Mouse (Mus musculus) limb, embryonic 14.5 days (tissue): Measurements from ENCODE around the gene Raver2. TPM values are rescaled to one million over a fixed set of nuclear protein-coding genes. Genes with fewer than 3 reads are reported as not detected.
A peak's percentile ranks its signal among the peaks of the same experiment; 100 is the strongest.

Source experiments
- ATAC-seq: fragments of 200-750 bp; cut with Nextera tagmentation; 2 replicates; pipeline ENCODE4 v1.8.0; 2017; ENCODE audit warnings: low read depth, moderate number of reproducible peaks, moderate TSS enrichment; ENCODE audit not compliant: low FRiP score
- DNase-seq: peaks from one replicate; pipeline ENCODE4 v3.0.0-alpha.2; 2015; ENCODE audit warnings: low spot score
- H3K27ac ChIP-seq: fragments of 300-500 bp; sonication (generic); replicated peaks from 2 replicates; pipeline ENCODE4 v1.5.1; 2014; ENCODE audit warnings: low read depth, mild to moderate bottlenecking, low read length, moderate library complexity, mixed read lengths
- H3K27me3 ChIP-seq: fragments of 300-500 bp; sonication (generic); 2 replicates; pipeline ENCODE4 v1.6.1; 2014; ENCODE audit warnings: low read length, mixed read lengths; ENCODE audit not compliant: control insufficient read depth, insufficient read depth
- H3K36me3 ChIP-seq: fragments of 300-500 bp; sonication (generic); 2 replicates; pipeline ENCODE4 v1.6.1; 2014; ENCODE audit warnings: mild to moderate bottlenecking, low read length, moderate library complexity, mixed read lengths; ENCODE audit not compliant: control insufficient read depth, insufficient read depth
- H3K4me1 ChIP-seq: fragments of 300-500 bp; sonication (generic); 2 replicates; pipeline ENCODE4 v1.6.1; 2014; ENCODE audit warnings: antibody characterized with exemption, low read length, mixed read lengths; ENCODE audit not compliant: control insufficient read depth, insufficient read depth
- H3K4me2 ChIP-seq: fragments of 300-500 bp; sonication (generic); replicated peaks from 2 replicates; pipeline ENCODE4 v1.6.1; 2014; ENCODE audit warnings: low read depth, mild to moderate bottlenecking, low read length, moderate library complexity; ENCODE audit not compliant: severe bottlenecking
- H3K4me3 ChIP-seq: fragments of 300-500 bp; sonication (generic); replicated peaks from 2 replicates; pipeline ENCODE4 v1.5.1; 2014; ENCODE audit warnings: low read length
- H3K9ac ChIP-seq: fragments of 300-500 bp; sonication (generic); 2 replicates; pipeline ENCODE4 v1.6.1; 2014; ENCODE audit warnings: mild to moderate bottlenecking, low read depth, low read length, moderate library complexity; ENCODE audit not compliant: severe bottlenecking
- H3K9me3 ChIP-seq: fragments of 300-500 bp; sonication (generic); 2 replicates; pipeline ENCODE4 v1.6.1; 2016; ENCODE audit warnings: low read length; ENCODE audit not compliant: control insufficient read depth
- POLR2A ChIP-seq: fragments of 200-500 bp; IDR thresholded peaks from 2 replicates; pipeline ENCODE4 v1.8.0; 2012; ENCODE audit warnings: inconsistent platforms, mild to moderate bottlenecking, moderate library complexity, borderline replicate concordance; ENCODE audit not compliant: insufficient read depth, insufficient read length; ENCODE audit errors: extremely low read depth
- WGBS: fragments of 180-500 bp; shearing (Covaris S2); extraction: QIAGEN DNeasy Blood & Tissue Kit; methylation state at CpG from one replicate; pipeline ENCODE4 v1.1.7; 2014; 5-methylcytosine and 5-hydroxymethylcytosine counted together
- polyA plus RNA-seq, 2 experiments: library from polyadenylated mRNA; depleted of rRNA in 1 of 2; stranded (reverse) in 1 of 2; unstranded in 1 of 2; fragments of >200 nt; fragmentation: Nextera tagmentation in 1 of 2; extraction: Ambion mirVana in 1 of 2; gene quantifications; 2 replicates each; pipeline versions ENCODE4 v1.2.1 to v1.2.3; 2012 to 2014

Raver2 gene
- polyA plus RNA-seq, 2 experiments, result 16.5 to 23.8 TPM

DNA sequence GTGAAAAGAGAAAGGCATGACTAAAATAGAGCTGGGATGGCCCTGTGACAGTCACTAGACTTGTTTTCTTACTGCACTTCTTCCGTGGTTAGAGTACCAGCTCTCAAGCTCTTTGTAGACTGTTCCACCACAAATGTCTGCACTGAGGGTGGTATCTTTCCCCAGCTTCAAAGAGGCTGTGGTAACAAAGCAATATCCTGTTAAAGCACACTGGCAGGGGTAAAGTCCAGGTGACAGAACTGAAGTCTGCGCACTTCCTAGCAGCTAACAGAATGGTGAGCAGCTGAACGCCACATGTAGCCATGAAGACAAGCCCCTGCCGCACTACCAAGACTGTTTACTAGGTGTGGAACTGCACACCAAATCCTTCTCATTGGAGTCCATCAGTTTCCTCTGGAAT lies 118.6 kb downstream of the Raver2 start:
- TF ChIP-seq POLR2A, result no peak
- ATAC-seq, result no peak
- WGBS, result 58% methylated on average over 4 of the region's 4 CpGs

DNA sequence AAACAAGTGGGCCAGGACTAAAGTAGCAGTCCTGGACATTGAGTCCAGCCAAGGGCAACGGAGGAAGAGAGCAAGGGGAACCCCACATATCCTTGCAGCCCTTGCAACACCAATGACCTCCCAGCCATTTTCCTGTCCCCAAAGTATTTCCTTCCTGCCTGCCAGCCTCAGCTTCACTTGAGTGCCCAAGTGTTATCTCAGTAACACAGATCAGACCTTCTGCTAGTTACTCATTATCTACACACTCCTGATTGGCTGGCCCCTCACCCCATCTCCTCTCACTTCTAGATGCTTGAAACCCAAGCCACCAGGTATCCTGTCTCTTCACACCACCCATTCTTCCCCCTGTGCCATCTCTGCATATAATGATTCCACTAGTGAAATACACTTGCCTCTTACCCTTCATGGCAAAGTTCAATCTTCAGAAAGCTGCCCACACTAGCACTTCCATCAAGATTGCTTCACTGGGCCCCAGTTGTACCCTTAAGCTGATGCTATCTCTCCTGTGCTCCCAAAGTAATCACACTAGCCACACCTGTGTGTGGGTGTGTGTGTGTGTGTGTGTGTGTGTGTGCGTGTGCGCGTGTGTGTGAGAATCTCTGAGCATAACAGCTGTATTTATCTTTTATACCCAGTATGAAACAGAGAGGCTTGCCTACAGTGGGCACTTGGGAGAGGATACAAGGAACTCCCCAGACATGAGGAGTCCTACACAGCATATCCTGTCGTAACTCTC lies 123.6 kb downstream of the Raver2 start:
- ATAC-seq (no peak), DNase-seq (no peak)
- no peak overlapping the region for H3K4me2 ChIP-seq
- no peak overlapping the region for H3K27ac ChIP-seq
- H3K27me3 ChIP-seq, result no peaks in the 10 kb centered on the region
- H3K4me3 ChIP-seq, result no peak overlapping the region
- WGBS, result 90% methylated on average over 5 of the region's 5 CpGs
- no peaks in the 10 kb centered on the region for H3K4me1 ChIP-seq
- no peak overlapping the region for H3K9ac ChIP-seq
- peaks cover 27% of the 10 kb centered on the region for H3K36me3 ChIP-seq
- TF ChIP-seq POLR2A, result no peak
- no peaks in the 10 kb centered on the region for H3K9me3 ChIP-seq

More for the DNA sequence above, 118.6 kb downstream of the Raver2 start:
- no peak overlapping the region for H3K9ac ChIP-seq
- H3K9me3 ChIP-seq, result no peaks in the 10 kb centered on the region
- H3K27ac ChIP-seq, result no peak overlapping the region
- H3K27me3 ChIP-seq, result no peaks in the 10 kb centered on the region
- H3K36me3 ChIP-seq, result peaks cover 53% of the 10 kb centered on the region
- no peaks in the 10 kb centered on the region for H3K4me1 ChIP-seq
- no peak overlapping the region for H3K4me3 ChIP-seq
- no peak for DNase-seq
- H3K4me2 ChIP-seq, result no peak overlapping the region

DNA sequence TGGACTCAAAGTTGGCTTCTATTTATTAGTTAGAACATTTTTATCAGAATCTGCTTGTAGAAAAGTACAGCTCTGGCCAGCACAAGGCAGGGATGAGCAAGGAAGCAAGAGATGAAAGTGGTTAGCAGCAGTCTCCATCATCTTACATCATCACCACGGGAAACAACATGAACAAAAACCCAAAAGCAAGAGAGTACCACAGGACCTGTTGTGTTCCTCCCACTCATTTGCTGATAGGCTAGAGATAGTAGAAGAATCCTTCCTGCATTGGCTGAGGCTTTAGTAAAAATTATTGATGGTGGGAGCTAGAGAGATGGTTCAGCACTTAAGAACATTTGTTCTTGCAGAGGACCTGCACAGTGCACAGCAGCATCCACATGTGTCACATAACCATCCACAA lies 125.4 kb downstream of the Raver2 start:
- Histone ChIP-seq H3K9me3 (no peaks in the 10 kb centered on the region), H3K4me1 (no peaks in the 10 kb centered on the region), H3K4me3 (no peak overlapping the region), H3K36me3 (peaks cover 16% of the 10 kb centered on the region), H3K27ac (no peak overlapping the region), H3K27me3 (no peaks in the 10 kb centered on the region), H3K4me2 (no peak overlapping the region), H3K9ac (no peak overlapping the region)
- no peak for ATAC-seq
- no peak for TF ChIP-seq POLR2A
- no peak for DNase-seq
- WGBS, result 88% methylated on average over 1 of the region's 1 CpGs

DNA sequence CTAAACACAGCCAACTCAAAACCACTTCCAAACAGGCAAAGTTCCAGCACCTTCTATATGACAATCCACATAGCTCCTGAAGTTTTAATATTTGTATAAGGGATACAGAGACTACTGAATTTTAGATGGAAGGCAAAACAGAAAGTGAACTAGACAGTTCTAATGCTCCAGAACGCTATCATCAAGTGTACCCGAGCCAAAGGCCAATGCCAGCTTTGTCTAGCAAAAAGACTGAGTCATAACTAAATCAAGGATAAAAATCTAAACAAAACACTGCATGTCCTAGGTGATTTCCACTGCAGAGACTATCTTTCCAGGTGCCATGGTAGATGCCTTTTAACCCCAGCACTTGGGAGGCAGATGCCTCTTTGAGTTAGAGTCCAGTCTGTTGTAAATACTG lies 127.6 kb downstream of the Raver2 start:
- no peak for TF ChIP-seq POLR2A
- WGBS, result 85% methylated on average over 2 of the region's 2 CpGs
- no peak overlapping the region for H3K4me3 ChIP-seq
- H3K27me3 ChIP-seq, result no peaks in the 10 kb centered on the region
- H3K27ac ChIP-seq, result no peak overlapping the region
- DNase-seq (no peak), ATAC-seq (no peak)
- no peak overlapping the region for H3K4me2 ChIP-seq
- H3K36me3 ChIP-seq, result peaks cover 3% of the 10 kb centered on the region; the same call in 1 of the 2 replicates
- H3K9me3 ChIP-seq, result no peaks in the 10 kb centered on the region
- H3K9ac ChIP-seq, result no peak overlapping the region
- H3K4me1 ChIP-seq, result no peaks in the 10 kb centered on the region

DNA sequence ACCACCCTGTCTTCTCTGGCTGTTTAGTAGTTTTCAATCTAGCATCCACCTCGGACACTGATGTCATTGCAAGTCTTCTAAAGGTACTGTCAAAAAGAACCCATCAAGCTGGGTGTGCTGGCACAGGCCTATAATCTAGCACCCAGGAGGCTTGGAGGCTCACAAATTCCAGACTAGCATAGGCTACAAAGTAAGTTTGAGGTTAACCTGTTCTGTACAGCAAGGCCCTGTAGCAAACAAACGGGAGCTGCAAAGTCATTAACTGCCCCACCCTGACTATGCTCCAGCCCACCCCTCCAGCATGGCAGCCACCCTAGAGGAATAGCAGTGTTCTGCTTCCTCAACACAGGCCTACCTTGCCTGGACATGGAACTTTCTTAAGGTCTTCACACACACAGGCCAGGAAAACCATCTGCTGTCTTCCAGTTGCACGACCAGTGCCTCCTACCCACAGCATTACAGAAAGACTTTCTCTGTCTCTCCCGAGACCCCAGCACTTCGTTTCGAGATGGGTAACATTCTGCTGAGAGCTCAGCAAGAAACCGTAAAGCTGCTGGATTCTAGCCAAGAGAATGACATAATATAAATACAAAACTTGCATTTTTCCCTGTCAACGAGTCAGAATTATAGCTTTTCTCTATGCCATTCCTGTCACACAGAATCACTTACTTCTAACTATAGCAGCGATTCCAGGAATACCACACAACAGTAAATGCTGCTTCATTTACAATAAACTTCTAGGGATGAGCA lies 128.8 kb downstream of the Raver2 start:
- peak; percentile 66 for DNase-seq
- H3K36me3 ChIP-seq, result peaks cover under 1% of the 10 kb centered on the region; the same call in 1 of the 2 replicates
- H3K4me3 ChIP-seq, result no peak overlapping the region
- H3K9ac ChIP-seq, result no peak overlapping the region
- TF ChIP-seq POLR2A, result no peak
- ATAC-seq, result no peak
- H3K4me1 ChIP-seq, result no peaks in the 10 kb centered on the region
- H3K4me2 ChIP-seq, result no peak overlapping the region
- H3K27ac ChIP-seq, result no peak overlapping the region
- H3K9me3 ChIP-seq, result no peaks in the 10 kb centered on the region
- H3K27me3 ChIP-seq, result no peaks in the 10 kb centered on the region
- 49% methylated on average over 9 of the region's 9 CpGs for WGBS
